Mouse (Mus musculus) right cerebral cortex, postnatal 14 days (tissue): ENCODE measurements around the gene Ints11.

Experiments
- DNase-seq: peaks from one replicate; pipeline ENCODE4 v3.0.0; 2022

Gene Ints11

GRCm38 (mm10) chr4:155848434-155849095 lies 20.8 kb upstream of the Ints11 start:
- DNase-seq, result no peak

GRCm38 (mm10) chr4:155849391-155849790 lies 20.0 kb upstream of the Ints11 start:
- DNase-seq, result no peak

GRCm38 (mm10) chr4:155849792-155850451 lies 19.4 kb upstream of the Ints11 start:
- DNase-seq, result no peak

- DNase-seq, result no peak
Measured at GRCm38 (mm10) chr4:155851368-155851767, 18.0 kb upstream of the Ints11 start.

- DNase-seq, result no peak
Measured at GRCm38 (mm10) chr4:155851951-155852411, 17.4 kb upstream of the Ints11 start.

DNA sequence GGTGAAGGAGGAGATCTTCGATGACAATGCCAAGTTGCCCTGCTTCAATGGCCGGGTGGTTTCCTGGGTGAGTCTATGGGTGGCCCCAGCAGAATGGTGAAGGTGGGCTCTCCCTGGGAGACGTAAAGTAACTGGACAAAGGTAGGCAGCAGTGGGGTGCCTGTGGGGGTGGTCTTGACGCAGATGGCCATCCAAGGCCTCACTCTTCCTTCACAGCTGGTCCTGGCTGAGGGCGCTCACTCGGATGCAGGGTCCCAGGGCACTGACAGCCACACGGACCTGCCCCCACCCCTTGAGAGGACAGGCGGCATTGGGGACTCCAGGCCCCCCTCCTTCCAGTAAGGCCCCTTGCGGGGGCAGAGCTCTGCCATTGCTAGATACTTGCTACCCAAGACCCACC lies 15.9 kb upstream of the Ints11 start:
- no peak for DNase-seq

GRCm38 (mm10) chr4:155854991-155855390 lies 14.4 kb upstream of the Ints11 start:
- DNase-seq, result no peak

- no peak for DNase-seq
Measured at GRCm38 (mm10) chr4:155856071-155856470, 13.3 kb upstream of the Ints11 start.

DNA sequence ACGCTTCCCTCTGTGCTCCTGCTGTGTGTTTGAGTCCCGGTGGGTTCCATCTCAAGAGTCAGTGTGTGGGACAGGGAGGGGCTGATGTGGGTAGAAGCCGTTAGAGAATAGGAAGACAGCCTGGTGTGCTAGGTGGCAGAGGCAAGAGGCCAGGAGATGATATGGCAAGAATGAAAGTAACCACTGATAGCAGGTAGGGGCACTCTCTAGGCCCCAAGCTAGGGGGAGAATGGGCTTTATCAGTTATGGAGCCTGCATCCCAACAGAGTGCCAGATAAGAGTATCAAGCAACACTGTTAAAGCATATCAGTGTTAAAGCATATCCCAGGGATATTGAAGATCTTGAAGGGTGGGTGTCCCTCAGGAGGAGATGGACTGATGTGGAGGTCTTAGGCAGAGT lies 12.5 kb upstream of the Ints11 start:
- DNase-seq, result no peak

GRCm38 (mm10) chr4:155859318-155859717 lies 10.0 kb upstream of the Ints11 start:
- DNase-seq, result no peak

DNA sequence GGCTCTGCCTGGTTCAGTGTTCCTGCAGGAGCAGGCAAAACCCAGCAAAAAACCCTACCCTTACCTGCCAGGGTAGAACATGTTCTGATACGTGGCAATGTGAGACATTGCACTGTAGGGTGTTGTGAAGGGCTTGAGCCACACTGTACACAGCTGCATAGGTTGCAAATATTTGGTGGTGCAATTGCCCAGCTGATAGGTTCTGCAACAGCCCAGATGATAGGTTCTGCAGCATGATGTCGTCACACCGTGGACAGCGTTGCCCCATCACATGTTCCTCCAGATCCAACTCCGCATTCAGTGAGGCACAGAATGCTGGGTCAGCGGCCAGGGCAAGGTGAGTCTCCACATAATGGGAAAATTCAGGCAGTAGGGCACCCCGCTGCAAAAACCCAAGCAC lies 7.6 kb upstream of the Ints11 start:
- DNase-seq, result no peak

- no peak for DNase-seq
Measured at GRCm38 (mm10) chr4:155863001-155863400, 6.3 kb upstream of the Ints11 start, which contains the start of gene Tas1r3. Tas1r3 (minus strand) TSS chr4:155863362.

DNA sequence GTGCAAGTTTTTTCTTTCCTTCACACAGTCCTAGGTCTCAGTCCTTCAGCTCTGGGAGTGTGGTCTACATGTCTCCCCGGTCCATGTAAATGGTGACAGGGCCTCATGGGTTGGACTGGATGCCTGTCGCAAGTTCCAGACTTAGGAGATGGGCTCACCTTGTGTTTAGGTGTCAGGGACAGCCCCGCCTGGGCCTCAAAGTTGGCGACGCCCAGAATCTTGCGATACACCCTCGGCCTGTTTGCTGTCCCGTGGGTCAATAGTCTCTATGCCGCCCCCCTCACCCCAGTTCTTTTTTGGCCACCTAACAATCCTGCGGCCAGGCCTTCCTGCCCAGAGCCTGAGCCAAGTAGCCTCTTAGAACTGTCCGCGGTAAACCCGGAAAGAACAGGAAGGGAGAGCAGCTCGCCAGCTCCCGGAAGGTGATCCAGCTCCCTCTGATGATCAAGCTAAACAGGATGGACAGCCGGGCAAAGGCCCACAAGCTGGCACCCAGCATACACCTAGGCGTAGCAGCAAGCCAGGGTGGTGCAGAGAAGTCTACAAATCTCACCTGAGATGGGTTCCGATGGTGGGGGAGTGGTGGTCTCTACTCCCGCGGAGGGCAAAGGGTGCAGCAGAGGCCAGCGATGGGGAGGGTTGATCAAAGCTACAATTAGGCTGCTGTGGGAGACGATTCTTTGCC lies 590 bp upstream of the Ints11 start:
- DNase-seq, result no peak

- DNase-seq, result no peak
Measured at GRCm38 (mm10) chr4:155871404-155871803, 2.1 kb downstream of the Ints11 start.

GRCm38 (mm10) chr4:155883587-155883986 lies 14.2 kb downstream of the Ints11 start:
- no peak for DNase-seq

GRCm38 (mm10) chr4:155886330-155886729 lies 17.0 kb downstream of the Ints11 start:
- no peak for DNase-seq

GRCm38 (mm10) chr4:155887674-155888073 lies 18.3 kb downstream of the Ints11 start:
- no peak for DNase-seq

DNA sequence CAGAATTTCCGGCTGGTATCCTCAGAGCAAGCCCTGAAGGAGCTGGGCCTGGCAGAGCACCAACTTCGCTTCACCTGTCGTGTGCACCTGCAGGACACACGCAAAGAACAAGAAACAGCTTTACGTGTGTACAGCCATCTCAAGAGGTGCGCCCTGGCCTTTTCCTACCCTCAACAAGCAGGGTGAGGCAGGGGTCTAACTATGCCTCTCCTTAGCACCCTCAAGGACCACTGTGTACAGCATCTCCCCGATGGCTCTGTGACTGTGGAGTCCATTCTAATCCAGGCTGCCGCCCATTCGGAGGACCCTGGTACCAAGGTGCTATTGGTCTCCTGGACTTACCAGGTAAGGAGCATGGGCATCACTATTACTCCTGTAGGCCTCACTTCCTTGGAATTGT lies 18.8 kb downstream of the Ints11 start:
- DNase-seq, result no peak

DNA sequence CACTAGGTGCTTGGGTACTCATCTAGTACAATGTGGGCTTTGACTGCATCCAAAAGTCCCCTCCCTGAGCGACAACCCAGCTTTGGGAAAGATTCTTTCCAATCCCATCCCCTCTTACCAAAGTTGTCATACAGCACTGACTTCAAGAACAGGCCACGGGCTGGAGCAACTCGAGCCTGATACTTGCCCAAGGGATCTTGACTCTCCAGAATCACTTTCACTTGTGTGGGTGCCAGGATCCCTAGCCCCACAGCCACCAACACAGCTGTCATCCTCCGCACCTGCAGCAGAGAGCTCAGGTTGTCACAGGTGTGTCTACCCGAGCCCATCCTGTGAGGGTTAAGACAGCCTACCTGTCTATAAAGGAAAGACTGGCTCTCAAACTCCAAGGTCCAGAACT lies 20.0 kb downstream of the Ints11 start:
- no peak for DNase-seq

DNA sequence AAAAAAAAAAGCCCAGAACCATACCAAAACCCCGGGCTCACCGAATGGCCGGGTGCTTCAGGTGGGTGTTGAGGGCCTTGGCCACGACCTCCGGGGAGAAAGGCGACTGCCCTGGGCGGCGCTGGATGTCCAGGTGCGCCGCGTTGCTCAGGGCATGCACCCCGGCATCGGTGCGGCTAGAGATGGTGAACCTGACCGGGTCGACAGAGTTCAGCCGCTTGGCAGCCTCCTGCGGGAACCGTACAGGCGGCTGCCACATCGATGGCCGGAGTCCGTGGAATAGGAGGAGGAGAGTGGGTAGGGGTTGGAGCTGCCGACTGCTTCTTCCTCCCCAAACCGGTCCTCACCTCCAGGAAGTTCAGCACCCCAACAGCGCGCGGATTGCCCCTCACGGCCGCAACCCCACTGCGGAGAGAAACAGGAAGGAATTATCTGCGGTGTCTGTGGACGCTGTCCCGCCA lies 21.7 kb downstream of the Ints11 start:
- DNase-seq, result no peak

- DNase-seq, result peak; percentile 98
Measured at GRCm38 (mm10) chr4:155891551-155892001, 22.2 kb downstream of the Ints11 start, which contains the start of the genes Pusl1 and Acap3. Pusl1 (minus strand) TSS chr4:155891781. Acap3 (plus strand) TSS chr4:155891822.

DNA sequence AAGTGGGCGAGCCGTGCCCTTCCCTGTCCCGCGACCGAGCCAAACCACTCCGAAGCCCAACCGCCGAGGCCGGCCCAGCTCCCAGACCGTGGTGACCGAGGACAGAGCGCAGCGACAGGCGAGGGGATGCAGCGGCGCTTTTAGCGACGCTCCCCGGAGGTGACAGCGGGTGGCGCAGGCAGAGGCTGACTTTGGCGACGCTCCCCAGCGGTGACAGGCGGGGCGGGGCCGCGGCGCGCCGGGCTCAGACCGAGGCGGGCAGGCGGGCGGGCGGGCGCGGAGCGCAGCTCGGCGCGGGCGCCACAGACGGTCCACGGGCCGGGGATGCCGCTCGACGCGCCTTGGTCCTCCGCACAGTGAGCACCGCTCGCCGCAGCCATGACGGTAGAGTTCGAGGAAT lies 22.7 kb downstream of the Ints11 start:
- peak; percentile 87 for DNase-seq

DNA sequence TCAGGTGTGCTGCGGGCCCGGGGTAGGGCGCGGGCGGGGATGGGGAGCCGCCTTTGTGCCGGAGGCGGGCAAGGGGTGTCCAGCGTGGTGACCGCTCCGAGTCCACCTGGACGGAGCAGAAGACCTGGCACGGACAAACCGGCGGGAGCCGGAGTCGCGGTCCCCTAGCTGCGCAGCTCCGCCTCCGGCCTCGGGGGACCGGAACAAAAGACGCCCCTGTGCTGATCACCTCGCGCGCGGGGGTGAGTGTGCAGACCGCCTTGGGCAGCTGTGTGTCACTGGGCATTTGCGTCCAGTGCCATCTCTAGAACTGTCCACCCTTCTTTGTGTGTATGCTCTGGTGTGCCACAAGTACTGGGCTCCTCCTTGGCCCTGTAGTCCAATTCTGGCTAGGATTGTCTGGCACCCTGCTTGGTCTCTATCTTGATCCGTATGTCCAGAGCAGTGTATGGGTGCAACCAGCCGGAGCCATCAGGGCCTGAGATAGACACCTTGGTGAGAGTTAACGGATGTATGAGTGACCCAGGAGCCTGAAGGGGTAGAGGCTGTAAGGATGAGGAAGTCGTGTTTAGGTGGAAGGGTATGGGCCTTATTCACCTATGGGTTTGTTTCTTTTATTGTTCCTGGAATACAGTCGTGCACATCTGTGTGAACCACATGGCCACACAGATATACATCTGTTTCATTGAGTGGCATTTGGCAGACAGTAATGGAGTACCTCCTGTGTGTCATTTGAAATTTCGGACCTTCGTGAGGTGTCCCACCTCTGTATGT lies 23.3 kb downstream of the Ints11 start:
- no peak for DNase-seq
